Mouse (Mus musculus) 3T3-L1 (cell line): Measurements from ENCODE around the gene Ap5z1.

Source experiments
- DNase-seq: peaks from one replicate; pipeline ENCODE4 v3.0.0-alpha.2; 2015; ENCODE audit warnings: low read depth, low spot score

The Ap5z1 gene

DNA sequence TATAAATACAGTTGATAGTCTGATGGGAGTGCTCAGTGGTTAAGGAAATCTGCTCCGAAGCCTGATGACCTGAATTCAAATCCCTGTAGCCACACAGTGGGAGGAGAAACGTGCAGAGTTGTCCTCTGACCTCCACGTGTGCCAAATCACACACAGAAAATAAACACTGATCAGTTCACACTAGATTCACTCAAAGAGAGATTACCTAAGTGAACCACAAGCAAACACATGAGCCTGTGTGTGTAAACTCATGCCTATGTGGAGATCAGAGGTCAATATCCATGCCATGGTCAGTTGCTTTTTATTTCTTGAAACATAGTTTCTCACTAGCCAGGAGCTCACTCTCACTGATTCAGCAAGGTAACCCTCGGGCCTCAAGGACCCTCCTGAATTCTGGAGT, 56.6 kb downstream of the Ap5z1 start:
- no peak for DNase-seq

DNA sequence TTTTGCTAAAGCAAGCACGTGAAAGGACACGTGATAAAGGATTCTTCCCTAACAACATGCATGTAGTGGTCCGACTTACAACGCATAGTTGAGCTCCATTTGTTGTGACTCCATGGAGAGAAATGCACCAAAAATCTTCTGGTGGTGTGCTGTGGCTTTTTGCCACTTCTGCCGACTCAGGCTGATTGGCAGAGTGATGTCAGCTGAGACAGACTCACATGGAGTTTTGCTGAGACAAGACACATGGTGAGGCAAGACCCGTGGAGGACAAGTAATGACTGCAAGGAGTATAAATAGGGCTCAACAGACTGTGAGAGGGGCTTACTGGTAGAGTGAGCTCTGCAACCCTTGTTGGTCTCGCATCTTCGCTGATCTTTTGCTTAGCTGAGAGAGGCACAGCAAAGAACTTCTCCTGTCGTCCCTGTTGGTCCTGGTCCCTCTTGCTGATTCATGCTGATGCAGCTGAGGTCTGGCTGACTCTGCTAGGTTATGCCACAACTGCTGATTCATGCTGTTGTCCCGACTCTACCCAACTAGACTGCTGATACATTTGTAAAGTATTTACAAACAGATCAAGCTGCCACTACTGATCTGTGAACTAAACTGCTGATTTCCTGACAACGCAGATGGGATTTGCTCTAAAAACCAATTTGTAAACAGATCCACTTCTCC, 57.6 kb downstream of the Ap5z1 start:
- DNase-seq, result peak; percentile 74

DNA sequence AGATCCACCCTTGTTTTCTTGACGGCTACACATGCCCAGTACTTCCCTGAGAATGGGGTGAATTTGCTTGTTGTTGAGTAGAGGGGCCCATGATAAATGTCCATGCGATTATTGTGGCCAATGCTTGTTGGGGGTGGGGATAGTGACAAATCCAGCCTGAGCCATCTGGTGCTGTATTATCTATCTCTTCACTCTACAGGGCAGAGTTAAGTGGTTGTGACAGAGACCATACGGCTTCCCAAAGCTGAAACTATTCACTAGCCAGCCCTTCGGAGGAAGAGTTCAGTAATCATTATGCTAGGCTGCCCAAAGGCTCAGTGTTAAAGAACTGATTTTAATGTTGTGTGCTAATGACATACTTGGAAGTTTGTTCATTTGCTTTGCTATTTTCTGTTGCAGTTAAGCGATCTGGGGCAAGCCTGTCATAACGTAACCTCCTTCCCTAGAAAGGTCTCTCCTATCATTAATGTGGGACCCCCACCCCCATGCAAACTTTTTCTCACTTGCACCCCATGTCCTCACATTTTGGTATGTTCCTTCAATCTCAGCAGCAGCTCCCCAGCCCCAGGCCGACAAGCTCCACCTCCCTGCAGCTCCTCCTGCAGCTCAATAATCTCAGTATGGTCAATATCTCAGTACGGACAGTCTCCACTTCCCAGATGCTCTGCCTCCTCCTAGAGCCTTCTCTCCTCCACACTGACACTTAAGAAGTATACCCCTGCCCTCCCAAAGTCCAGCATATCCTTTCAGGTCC, 61.1 kb downstream of the Ap5z1 start:
- DNase-seq, result no peak
